Mouse (Mus musculus) left cerebral cortex, postnatal 10 days (tissue): ENCODE results near the gene Abhd13. TPM values are rescaled to one million over a fixed set of nuclear protein-coding genes. Genes with fewer than 3 reads are reported as not detected.

Source experiments
- DNase-seq, 2 experiments: peaks; one replicate each; pipeline ENCODE4 v3.0.0; 2021 to 2022; ENCODE audit warnings: low spot score in 2 of 2, mixed read lengths in 1 of 2; ENCODE audit errors: extremely low spot score in 1 of 2
- intact Hi-C: fragments of 180-260 bp; cut with DNase I; formaldehyde crosslinking; loops from one replicate; pipeline ENCODE4 v1.15.1; 2025
- total RNA-seq, 2 experiments: library from RNA; stranded (reverse); gene quantifications; 2 replicates each; pipeline ENCODE4 v1.2.3; 2021

The Abhd13 gene
- total RNA-seq, 2 experiments from 2014 or later = 30.7 to 32.2 TPM

GRCm38 (mm10) chr8:10006156-10006985 is 28.9 kb downstream of the Abhd13 start, which contains the start of gene Tnfsf13b:
Tnfsf13b (plus strand) TSS chr8:10006467.
- intact Hi-C loops = no loop called here
- DNase-seq = no peak

GRCm38 (mm10) chr8:10006986-10007659 is 29.6 kb downstream of the Abhd13 start:
- peak in 1 of 2 experiments; percentile 49 for DNase-seq
- intact Hi-C loops = no loop called here

GRCm38 (mm10) chr8:10007660-10008028 is 30.1 kb downstream of the Abhd13 start:
- DNase-seq = no peak
- intact Hi-C loops = no loop called here

DNA sequence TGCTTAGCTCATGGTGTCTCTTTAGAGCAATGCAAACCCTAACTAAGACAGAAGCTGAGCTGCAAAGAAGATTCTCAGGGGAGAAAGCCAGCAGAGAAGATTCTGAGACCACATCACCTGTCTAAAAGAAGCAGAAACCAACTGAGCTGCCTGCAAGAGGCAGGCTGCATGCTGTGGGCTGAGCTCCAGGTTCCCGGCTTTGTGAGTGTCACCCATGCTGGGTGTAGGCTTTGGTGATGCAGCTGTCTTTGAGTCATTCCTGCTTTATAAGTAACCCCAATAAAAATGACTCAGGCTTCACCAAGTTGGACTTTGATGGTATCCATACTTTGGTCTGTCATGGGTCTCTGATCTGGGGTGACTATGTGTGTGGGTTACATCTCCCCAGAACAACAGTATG is 38.7 kb downstream of the Abhd13 start:
- intact Hi-C loops = no loop called here
- no peak for DNase-seq

DNA sequence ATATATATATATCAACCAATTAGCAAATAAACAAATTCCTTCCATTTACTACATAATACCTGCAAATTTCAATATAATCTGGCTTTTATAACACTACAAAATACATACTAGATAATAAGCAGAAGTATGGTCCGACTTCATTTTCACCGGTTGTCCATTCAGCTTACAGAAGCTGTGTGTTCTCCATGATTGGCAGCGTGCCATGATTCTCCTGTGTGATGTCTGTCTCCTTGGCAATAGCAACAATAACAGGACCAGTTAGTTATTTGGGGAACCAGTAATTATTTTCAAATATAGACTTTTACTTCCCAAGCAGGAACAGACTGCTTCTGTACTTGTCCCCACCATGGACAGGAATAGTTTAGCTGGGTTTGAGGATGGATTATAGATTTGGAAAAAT is 39.7 kb downstream of the Abhd13 start:
- peak; percentile 48 to 68 for DNase-seq
- intact Hi-C loops = no loop called here

DNA sequence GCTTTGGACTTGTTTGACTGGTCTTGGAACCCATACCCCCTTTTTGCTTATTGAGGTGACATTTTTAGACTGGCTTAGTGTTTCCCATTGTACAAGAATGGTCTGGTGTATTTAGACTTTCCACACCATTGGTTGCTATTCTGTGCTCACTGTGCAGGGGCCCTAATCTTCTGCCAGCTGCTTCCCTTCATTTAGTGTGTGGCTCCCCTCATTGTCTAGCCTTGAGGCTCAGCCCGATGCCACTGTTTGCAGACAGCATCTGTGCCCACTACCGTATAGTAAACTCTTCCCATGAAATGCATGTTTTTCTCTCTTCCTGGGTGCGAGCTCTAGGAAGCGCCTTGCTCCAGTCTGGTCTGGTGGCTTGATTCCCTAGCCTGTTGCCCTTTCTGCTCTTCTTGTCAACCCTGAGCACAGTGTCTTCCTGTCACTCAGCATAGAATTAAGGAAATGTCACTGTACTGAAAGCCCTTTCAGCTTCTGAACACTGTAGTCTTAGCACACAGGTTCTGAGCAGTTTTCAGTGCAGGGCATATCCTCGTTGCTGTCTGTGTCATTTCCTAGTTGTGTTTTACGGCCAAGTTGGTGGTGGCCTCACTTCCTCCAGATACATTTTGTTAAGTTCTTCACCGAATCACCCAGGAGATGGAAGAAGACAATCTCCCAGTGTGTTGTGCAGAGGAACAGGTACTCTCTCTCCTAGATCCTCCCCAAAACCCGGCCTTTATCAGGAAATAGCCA is 53.0 kb downstream of the Abhd13 start:
- no peak for DNase-seq
- intact Hi-C loops = no loop called here

DNA sequence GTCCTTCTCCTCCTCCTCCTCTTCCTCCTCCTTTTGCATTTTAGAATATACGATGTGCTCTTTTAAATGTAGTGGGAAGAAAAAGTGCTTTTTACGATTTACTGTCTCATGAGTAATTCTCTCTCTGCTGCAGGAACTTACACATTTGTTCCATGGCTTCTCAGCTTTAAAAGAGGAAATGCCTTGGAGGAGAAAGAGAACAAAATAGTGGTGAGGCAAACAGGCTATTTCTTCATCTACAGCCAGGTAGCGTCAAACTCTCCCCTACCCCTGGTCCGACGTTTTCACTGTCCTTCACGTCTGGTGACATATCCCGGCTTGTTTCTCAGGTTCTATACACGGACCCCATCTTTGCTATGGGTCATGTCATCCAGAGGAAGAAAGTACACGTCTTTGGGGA is 53.7 kb downstream of the Abhd13 start:
- intact Hi-C loops = no loop called here
- DNase-seq = no peak

GRCm38 (mm10) chr8:10040866-10041265 is 63.4 kb downstream of the Abhd13 start:
- no peak for DNase-seq
- intact Hi-C loops = loop anchor here (10.0 kb wide), 1 partner anchor 194 kb away; no protein-coding TSS in a partner anchor

Other genes starting within 250 kb of the Abhd13 start
- 100 to 1,000 TPM in 1 of 2 experiments, 10 to 100 TPM in 1; 91.8 to 105 TPM for gene Fam155a, start 206.5 kb upstream of the Abhd13 start, total RNA-seq
- not detected for gene Gm10217, start 113.5 kb upstream of the Abhd13 start, total RNA-seq
- gene Lig4, start within 50 bp of the Abhd13 start, total RNA-seq = 10 to 100 TPM; 11.2 TPM
- gene Tnfsf13b, start 28.8 kb downstream of the Abhd13 start, total RNA-seq = 1 to 10 TPM; 2.6 to 3.6 TPM
- gene Myo16, start 176.2 kb downstream of the Abhd13 start, total RNA-seq = 100 to 1,000 TPM in 1 of 2 experiments, 10 to 100 TPM in 1; 92.5 to 107 TPM